Mouse (Mus musculus) stomach, postnatal 0 days (tissue): ENCODE data around the gene Gtpbp8. TPM values are rescaled to one million over a fixed set of nuclear protein-coding genes. Genes with fewer than 3 reads are reported as not detected.

Experiments
- ATAC-seq: fragments of 200-750 bp; cut with Nextera tagmentation; 2 replicates; pipeline ENCODE4 v1.8.0; 2017; ENCODE audit not compliant: low FRiP score, low TSS enrichment
- DNase-seq: peaks from one replicate; pipeline ENCODE4 v3.0.0-alpha.2; 2016; ENCODE audit warnings: low spot score
- H3K27ac ChIP-seq: fragments of 300-500 bp; sonication (generic); replicated peaks from 2 replicates; pipeline ENCODE4 v1.5.1; 2014; ENCODE audit warnings: mild to moderate bottlenecking, control low read depth
- H3K27me3 ChIP-seq: fragments of 300-500 bp; sonication (generic); 2 replicates; pipeline ENCODE4 v1.6.1; 2014; ENCODE audit warnings: low read length; ENCODE audit not compliant: control insufficient read depth, insufficient read depth
- H3K36me3 ChIP-seq: fragments of 300-500 bp; sonication (generic); 2 replicates; pipeline ENCODE4 v1.6.1; 2014; ENCODE audit warnings: low read length, mixed read lengths; ENCODE audit not compliant: control insufficient read depth, insufficient read depth
- H3K4me1 ChIP-seq: fragments of 300-500 bp; sonication (generic); replicated peaks from 2 replicates; pipeline ENCODE4 v1.6.1; 2014; ENCODE audit warnings: antibody characterized with exemption; ENCODE audit not compliant: control insufficient read depth, insufficient read depth
- H3K4me2 ChIP-seq: fragments of 300-500 bp; sonication (generic); replicated peaks from 2 replicates; pipeline ENCODE4 v1.6.1; 2014; ENCODE audit warnings: low read depth, mild to moderate bottlenecking, control low read depth, moderate library complexity
- H3K4me3 ChIP-seq: fragments of 300-500 bp; sonication (generic); 2 replicates; pipeline ENCODE4 v1.5.1; 2014; ENCODE audit warnings: low read depth, low read length, control low read depth
- H3K9ac ChIP-seq: fragments of 300-500 bp; sonication (generic); 2 replicates; pipeline ENCODE4 v1.6.1; 2014; ENCODE audit warnings: mild to moderate bottlenecking, low read length, control low read depth, mixed read lengths
- H3K9me3 ChIP-seq: fragments of 300-500 bp; sonication (generic); 2 replicates; pipeline ENCODE4 v1.6.1; 2016; ENCODE audit warnings: low read length; ENCODE audit not compliant: control insufficient read depth
- CTCF ChIP-seq: IDR thresholded peaks from 2 replicates; pipeline ENCODE4 v1.5.1; 2016; ENCODE audit warnings: antibody characterized with exemption, low read depth, mild to moderate bottlenecking, moderate library complexity
- EP300 ChIP-seq: optimal IDR thresholded peaks from 2 replicates; pipeline ENCODE3; 2016; ENCODE audit warnings: antibody characterized with exemption
- WGBS: fragments of 180-500 bp; shearing (Covaris S2); extraction: QIAGEN DNeasy Blood & Tissue Kit; methylation state at CpG from one replicate; pipeline ENCODE4 v1.1.7; 2014; 5-methylcytosine and 5-hydroxymethylcytosine counted together
- polyA plus RNA-seq: library from polyadenylated mRNA; unstranded; fragments of >200 nt; fragmentation: Nextera tagmentation; extraction: Ambion mirVana; gene quantifications from 2 replicates; pipeline ENCODE4 v1.2.1, GENCODE M21; 2015

The Gtpbp8 gene
- polyA plus RNA-seq, 1 experiment from 2014 or later: 19.8 TPM

DNA sequence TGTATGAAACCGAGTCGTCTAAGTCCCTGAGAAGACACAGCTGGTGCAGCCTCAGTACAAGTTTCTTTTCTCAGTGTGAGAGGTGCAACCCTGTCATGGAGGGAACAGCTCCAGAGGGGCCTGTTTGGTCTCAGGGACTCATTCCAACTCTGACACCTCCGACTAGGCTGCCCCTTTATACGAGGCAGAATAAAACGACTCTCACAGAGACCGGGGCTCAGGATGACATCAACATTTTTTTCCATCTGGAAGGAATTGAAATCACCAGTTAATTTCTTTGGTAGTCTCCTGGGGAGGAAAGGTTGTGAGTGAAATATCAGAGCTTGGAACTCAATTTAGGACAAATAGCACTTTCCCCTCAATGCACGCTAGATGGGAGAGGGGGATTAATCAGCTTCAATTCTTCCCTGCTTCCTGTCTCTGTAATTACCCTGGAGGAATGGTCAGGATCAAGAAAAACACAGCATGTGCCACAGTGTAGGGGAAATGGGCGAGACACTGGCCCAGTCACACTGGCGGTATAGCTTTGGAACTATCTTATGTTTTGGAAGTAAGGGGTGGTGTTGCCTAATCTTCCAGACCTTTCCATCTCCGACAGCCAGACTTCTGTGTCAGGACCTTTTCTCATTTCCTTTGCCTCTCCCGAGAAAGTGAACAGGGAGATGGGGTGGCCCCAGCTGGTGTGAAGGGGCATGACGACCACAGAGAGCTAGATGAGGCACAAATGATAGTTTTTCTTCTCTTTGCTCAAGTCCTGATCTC is 50.1 kb downstream of the Gtpbp8 start:
- Histone ChIP-seq H3K27me3 (no peaks in the 10 kb centered on the region), H3K4me3 (no peak overlapping the region), H3K4me2 (no peak overlapping the region), H3K9me3 (no peaks in the 10 kb centered on the region), H3K27ac (peak overlapping the region; percentile 31), H3K4me1 (peaks cover 3% of the 10 kb centered on the region; the same call in 1 of the 2 replicates), H3K9ac (no peak overlapping the region), H3K36me3 (no peaks in the 10 kb centered on the region)
- no peak for DNase-seq
- TF ChIP-seq EP300: no peak
- TF ChIP-seq CTCF: no peak; the same call in 1 of the 2 replicates
- ATAC-seq: peak; percentile 76; the same call in 1 of the 2 replicates
- 31% methylated on average over 12 of the region's 12 CpGs for WGBS

DNA sequence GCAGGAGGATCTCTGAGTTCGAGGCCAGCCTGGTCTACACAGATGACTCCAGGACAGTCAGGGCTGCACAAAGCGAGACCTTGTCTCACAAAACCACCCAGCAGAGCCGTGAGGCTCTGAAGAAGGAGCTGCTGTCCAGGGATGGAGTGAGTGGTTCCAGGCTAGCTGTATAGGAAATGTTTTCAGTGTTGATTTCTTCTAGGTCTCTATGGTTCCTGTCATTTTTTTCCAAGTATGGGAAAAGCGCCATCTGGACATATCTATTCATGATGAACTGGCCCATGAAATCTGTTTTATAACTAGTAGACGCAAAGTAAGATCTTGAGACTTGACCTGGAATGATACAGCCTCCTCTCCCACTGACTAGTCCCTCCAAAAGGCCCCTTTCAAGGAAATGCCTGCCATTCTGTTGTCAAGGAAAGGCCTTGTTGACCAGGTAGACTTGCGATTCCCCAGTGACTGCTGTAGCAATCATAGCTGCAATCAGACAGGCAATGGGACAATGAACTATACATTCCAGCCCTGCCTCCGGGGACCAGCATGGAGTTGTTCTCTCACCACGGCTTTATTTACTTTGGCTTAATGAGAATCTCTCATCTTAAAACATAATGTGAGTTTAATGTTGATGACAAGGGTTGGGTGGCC is 50.8 kb downstream of the Gtpbp8 start:
- Histone ChIP-seq H3K9me3 (no peaks in the 10 kb centered on the region), H3K4me2 (no peak overlapping the region), H3K4me3 (no peak overlapping the region), H3K27me3 (no peaks in the 10 kb centered on the region), H3K27ac (peak overlapping the region; percentile 31), H3K4me1 (peaks cover 3% of the 10 kb centered on the region; the same call in 1 of the 2 replicates), H3K36me3 (no peaks in the 10 kb centered on the region), H3K9ac (no peak overlapping the region)
- WGBS: 55% methylated on average over 8 of the region's 8 CpGs
- TF ChIP-seq CTCF (no peak), EP300 (no peak)
- no peak for ATAC-seq
- no peak for DNase-seq

DNA sequence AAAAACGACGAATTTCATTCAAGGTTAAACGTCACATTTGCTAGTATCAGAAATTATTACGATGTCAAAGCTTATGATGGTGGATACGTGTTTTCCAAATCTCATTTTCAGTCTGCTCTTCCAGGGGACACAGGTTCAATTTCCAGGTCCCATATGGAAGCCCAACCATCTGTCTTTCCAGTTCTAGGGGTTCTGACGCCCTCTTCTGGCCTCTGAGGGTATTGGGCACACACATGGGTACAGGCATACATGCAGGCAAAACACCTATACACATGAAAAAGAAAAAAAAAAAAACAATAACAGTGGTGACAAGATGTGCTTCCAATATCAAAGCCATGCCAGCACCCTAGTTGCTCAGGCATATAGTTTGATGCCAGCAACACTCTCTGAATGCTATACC is 52.5 kb downstream of the Gtpbp8 start:
- no peak for DNase-seq
- no peak for ATAC-seq
- H3K4me3 ChIP-seq: no peak overlapping the region
- no peaks in the 10 kb centered on the region for H3K27me3 ChIP-seq
- no peak overlapping the region for H3K9ac ChIP-seq
- peaks cover 3% of the 10 kb centered on the region; the same call in 1 of the 2 replicates for H3K4me1 ChIP-seq
- H3K9me3 ChIP-seq: no peaks in the 10 kb centered on the region
- no peak overlapping the region for H3K4me2 ChIP-seq
- 72% methylated on average over 6 of the region's 6 CpGs for WGBS
- TF ChIP-seq EP300 (no peak), CTCF (peak; percentile 38)
- no peak overlapping the region for H3K27ac ChIP-seq
- H3K36me3 ChIP-seq: no peaks in the 10 kb centered on the region

DNA sequence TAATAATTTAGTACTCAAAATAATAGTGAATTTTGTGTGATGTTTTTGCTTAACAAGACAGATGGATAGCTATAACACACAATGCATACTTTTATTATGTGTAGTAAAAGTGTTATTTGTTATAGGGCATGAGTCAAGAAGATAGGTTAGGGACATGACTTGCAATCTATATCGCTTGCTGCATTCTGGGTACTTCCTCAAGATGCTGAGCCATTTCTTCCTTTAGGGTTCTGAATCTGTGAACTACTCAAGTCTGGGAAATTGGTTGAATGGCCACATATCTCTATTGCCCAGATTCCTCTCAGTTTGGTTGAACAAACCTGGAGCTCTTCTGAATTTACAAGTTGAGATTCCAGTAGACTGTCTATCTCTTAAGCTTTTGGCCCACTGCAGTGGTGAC is 53.6 kb downstream of the Gtpbp8 start:
- Histone ChIP-seq H3K9ac (no peak overlapping the region), H3K27me3 (no peaks in the 10 kb centered on the region), H3K27ac (no peak overlapping the region), H3K4me1 (no peaks in the 10 kb centered on the region; the same call in 1 of the 2 replicates), H3K4me2 (no peak overlapping the region), H3K36me3 (no peaks in the 10 kb centered on the region), H3K4me3 (no peak overlapping the region), H3K9me3 (no peaks in the 10 kb centered on the region)
- WGBS: 91% methylated on average over 1 of the region's 1 CpGs
- DNase-seq: no peak
- no peak for ATAC-seq
- TF ChIP-seq CTCF: no peak
- TF ChIP-seq EP300: no peak

DNA sequence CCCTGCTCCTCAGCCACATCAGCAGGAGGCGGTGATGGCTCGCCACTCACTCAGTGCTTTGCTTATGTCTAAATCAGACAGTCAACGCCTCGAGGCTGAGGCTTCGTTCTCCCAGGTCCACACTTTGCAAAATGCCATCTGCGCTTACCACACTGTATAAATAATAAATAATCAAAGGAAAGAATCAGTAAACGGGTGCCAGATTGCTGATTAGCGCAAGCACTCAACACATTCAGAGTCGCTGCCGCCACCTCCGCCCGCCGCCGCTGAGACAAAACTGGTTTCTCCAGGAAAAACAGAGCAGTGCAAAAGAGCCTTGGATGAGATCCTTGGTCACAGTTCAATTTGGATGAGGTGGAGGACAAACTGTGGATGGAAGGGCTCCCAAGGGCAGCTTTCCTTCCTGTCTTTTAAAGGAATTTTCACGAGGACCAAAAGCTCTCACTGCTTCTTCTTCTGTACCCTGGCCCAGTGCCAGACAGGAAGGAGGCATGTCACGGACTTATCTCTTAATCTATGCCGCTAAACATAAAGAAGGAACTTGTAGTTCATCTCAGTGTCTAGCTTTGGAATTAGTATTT is 54.5 kb downstream of the Gtpbp8 start:
- TF ChIP-seq CTCF (no peak), EP300 (no peak)
- Histone ChIP-seq H3K27me3 (no peaks in the 10 kb centered on the region), H3K9me3 (no peaks in the 10 kb centered on the region), H3K4me3 (no peak overlapping the region), H3K36me3 (no peaks in the 10 kb centered on the region), H3K9ac (no peak overlapping the region), H3K27ac (no peak overlapping the region), H3K4me2 (peak overlapping the region; percentile 23; the same call in 1 of the 2 replicates), H3K4me1 (no peaks in the 10 kb centered on the region)
- WGBS: 35% methylated on average over 17 of the region's 17 CpGs
- DNase-seq (peak; percentile 42), ATAC-seq (no peak)

DNA sequence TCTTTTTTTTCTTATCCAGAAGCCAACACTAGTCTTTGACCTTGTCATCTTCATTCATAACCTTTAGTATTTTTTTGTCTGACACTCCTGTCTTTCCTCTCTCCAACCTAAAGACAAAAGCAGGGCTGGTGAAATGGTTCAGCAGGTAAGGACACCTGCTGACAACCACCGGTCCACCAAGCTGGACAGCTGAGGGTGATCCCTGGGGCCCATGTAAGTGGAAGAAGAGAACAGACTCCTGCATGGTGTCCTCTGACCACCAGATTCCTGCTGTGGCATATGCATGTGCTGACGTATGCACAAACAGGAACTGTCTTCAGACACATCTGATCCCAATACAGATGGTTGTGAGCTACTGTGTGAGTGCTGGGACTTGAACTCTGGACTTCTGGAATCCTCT is 55.1 kb downstream of the Gtpbp8 start:
- Histone ChIP-seq H3K4me2 (no peak overlapping the region), H3K9me3 (no peaks in the 10 kb centered on the region), H3K27me3 (no peaks in the 10 kb centered on the region), H3K4me1 (no peaks in the 10 kb centered on the region), H3K27ac (no peak overlapping the region), H3K36me3 (no peaks in the 10 kb centered on the region), H3K4me3 (no peak overlapping the region), H3K9ac (no peak overlapping the region)
- DNase-seq (no peak), ATAC-seq (no peak)
- no peak for TF ChIP-seq CTCF
- TF ChIP-seq EP300: no peak
- 88% methylated on average over 2 of the region's 2 CpGs for WGBS
